Mouse (Mus musculus) frontal cortex, postnatal 10 days (tissue): ENCODE measurements around the gene Mfng.
A peak's percentile ranks its signal among the peaks of the same experiment; 100 is the strongest.

ENCODE experiments used
- DNase-seq, 2 experiments: peaks; one replicate each; pipeline ENCODE4 v3.0.0; 2022; ENCODE audit warnings: low spot score in 2 of 2, mixed read lengths in 1 of 2

The Mfng gene

DNA sequence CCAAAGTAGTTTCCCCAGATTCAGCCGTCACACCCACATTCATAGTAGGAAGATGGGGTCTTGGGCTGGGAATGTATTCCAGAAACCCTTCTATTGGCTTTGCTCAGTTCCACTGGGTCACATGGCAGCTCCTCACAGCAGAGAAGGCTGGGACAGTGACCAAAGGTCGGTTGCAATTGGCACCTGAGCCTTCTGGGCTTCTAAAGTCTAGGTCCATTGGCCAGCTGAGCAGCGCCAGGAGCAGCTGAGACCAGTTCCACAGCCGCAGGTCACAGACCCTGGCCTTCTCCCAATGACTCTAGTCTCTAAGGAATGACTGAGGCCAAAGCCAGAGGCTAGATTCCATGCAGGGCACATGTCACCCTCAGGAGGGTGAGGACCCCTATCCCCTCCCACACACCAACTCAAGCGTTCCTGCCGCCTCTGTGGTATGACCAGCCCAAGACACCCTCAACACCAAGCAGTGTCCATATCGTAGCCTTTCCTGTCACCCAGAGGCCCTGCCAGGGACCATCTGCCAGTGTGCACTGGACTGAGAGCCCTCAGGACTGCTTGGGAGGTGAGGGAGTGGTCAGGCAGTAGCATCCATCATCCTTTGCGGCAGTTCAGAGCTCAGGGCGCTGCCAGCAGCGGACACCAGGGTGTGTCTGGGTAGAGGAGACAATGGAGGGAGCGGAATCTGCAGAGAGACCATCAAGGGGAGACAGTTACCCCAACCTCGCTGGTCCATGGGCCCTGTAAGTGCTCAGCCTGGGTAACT is 17.1 kb downstream of the Mfng start:
- DNase-seq = no peak

DNA sequence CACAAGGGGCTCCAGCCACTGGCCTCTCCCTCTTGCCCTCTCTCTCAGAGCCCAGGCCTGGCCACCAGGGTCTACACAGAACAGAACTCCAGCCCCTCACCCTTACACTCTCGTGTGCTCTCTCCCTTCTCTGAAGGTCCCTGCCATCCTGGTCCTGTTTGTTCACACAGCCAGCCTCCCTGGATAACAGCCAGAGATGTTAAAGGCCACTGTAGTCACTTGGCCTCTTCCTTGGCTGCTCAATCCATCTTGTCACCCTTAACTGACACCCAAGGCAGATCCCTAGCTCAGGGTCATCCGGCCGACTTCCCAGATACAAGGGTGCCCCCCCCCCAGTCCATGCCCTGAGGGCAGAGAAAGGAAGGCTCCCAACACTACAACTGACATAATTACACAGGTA is 18.0 kb downstream of the Mfng start:
- no peak for DNase-seq

DNA sequence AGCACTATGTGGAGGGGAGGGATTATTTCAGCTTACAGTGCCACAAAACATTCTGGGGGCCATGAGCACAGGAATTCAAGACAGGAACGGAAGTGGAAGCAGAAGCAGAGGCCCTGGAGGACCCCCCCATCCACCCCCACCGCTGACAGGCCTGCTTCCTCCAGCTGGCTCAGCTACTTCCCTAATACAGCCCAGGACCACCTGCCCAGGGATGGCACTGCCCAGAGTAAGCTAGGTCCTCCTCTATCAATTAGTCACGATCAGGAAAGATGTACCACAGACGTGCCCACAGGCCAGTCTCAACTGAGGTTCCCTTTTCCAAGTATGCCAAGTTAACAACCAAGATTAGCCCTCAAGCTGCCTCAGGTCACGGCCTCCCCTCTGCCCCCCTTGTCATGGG is 19.1 kb downstream of the Mfng start:
- DNase-seq = no peak

DNA sequence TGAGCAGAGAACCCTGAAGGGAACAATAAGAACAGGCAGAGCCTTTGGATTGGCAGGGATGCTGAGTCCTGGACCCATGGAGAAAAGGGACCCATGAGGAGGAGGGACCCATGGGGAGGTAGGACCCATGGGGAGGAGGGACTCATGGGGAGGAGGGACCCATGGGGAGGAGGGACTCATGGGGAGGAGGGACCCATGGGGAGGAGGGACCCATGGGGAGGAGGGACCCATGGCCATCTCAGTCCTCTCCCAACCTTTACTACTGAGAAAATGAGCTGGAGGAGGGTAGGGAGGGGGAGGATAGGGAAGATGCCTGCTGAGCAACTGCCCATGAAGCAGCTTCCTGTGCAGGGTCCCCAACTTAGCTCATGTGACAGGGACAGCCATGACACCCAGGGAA is 20.3 kb downstream of the Mfng start:
- no peak for DNase-seq

DNA sequence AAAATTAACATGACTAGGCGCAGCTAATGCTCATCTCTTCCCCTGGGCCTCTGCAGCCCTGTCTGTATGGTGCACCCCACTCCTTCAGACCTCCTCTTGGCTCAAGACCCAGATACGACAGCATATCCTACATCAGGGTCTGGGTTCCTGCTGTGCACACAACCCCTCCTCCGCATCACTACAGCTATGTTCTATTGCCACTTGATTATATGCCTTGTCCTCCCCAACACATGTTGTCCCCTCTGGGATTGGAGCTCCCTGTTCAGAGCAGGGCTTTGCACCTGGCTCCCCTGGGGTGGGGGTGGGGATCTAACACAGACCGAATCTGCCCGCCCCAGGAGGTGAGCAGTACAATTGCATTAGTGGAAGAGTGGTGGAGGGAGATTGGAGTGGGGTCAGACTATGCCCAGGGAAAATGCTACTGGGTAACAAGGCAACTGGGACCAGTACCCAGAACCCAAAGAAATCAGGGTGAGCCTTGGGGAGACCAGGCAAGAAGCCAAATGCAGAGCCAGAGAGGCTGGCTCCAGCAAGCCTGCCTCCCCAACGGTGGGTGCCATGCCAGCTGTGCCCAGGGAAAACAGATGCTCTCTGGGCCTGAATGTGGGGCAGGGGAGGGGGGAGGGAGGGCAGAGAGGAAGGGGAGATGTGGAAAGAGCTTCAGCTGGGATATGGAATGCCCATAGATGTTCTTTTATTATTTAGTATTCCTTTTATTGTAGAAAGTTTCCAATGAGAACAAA is 22.5 kb downstream of the Mfng start:
- DNase-seq = no peak

DNA sequence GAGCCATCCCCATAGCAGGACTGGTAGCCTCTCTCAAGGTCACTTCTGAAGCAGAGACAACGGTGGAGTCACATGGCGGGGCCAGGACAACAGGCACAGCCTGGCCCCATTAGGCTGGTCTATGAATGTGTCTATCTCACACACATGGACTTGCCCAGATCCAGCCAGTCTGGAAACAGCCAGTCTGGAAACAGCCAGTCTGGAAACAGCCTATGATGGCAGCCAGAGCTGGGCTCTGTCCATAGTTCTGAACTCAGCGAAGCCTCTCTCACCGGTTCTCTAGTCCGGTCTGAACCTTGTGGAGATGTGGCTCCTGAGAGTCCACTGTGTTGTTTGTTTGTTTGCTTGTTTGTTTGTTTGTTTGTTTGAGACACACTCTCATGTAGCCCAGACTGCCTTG is 23.4 kb downstream of the Mfng start:
- no peak for DNase-seq

DNA sequence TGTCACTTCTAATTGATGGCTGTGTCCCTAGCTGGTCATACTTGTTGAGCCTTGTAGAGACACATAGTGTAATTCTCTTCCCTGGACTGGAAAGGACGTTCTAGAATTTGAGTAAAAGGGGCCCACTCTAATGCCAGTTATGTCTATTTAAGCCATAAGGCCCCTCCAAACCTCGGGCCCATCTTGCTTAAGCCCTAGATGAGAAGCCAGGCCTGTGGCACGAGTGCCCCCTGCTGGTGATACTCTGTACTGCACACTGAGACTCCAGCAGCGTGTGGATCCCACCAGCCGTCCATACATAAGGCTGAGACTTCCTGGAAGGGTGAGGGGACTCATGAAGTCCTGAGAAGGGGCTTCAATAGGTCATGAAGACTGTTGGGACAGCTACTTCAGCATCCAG is 29.1 kb downstream of the Mfng start:
- peak; percentile 57 to 85 for DNase-seq

DNA sequence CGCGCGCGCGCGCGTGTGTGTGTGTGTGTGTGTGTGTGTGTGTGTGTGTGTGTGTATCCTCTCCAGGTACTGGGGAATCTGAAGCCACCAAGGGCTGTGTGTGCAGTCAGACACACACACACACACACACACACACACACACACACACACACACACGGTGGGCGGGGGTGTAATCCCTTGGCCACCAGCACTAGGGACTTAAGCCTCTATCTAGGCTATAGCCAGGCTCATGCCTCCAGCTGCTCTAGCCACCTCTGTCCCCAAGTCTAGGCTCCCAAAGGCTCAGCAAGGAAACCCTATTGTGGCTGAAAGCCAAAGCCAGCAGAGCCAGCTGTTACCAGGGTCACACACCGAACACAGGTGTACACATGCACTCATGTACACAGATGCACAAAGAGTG is 30.4 kb downstream of the Mfng start:
- no peak for DNase-seq

DNA sequence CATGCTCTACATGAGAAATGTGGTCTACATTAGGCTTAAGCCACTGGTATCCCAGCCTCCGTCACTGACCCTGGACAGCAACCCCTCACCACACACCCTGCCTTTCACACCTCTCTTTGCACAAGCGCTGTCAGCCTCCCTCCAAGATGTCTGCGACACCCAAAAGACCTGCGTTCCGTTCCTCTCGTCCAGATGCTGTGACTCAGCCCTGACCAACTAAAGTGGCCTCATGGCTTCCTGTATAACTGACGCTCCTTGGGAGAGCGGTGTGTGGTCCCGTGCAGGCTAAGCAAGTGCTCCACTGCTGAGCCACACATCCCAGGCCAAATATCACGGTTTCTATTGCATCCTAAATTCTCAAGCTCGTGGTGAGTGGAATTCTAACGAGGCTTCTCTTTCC is 32.6 kb downstream of the Mfng start:
- no peak for DNase-seq

DNA sequence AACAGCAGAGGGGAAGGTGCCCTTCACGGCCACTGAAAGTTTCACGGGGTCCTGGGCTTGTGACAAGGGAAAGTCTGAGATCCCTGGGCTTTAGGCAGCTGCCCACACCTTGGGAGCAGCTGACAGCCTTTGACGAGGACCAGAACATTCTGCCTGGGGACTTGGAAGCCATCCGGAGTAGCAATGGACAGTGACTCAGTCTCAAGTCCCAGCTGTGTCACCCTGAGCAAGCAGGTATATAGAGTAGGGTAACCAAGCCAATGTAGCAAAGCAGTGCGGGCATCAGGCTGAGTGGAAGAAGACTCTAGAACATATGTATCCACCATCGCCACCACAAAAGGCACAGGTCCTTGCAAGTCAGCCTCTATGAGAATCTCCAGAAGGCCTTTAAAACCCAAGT is 36.1 kb downstream of the Mfng start:
- no peak for DNase-seq

DNA sequence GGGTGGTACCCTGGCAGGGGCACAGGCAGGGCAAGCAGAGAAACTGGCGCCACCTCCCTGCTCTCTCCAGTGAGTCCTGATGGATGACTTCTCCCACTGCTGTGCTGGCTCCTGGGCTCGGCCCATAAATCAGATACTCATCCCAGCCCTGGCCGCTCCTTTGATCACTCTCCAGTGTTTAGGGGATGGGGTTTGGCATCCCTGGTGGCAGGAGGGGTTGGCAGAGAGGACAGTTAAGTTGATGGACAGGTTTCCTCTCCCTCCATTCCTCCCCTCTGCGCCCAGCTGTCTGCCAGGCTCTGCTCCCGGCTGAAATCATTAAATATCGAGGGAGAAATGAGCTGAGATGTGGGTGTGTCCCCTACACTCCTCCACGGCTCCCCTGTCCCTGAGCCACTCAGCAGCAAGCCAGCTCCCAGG is 36.6 kb downstream of the Mfng start:
- no peak for DNase-seq

DNA sequence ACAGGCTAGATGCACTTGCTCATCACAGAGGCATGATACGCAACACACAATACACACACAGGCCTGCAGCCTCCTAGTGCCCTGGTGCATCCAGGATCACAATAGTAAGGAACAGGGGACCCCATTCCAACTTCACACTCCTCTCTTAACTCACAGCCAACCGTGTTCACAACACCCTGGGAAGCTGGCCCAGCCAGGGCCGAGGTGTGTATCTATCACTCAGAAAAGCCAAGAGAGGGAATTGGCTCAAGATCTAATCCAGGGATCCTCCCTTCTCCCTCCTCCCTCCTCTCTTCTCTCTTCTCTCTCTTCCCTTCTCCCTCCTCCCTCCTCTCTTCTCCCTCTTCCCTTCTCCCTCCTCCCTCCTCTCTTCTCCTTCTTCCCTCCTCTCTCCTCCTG is 37.1 kb downstream of the Mfng start:
- no peak for DNase-seq

DNA sequence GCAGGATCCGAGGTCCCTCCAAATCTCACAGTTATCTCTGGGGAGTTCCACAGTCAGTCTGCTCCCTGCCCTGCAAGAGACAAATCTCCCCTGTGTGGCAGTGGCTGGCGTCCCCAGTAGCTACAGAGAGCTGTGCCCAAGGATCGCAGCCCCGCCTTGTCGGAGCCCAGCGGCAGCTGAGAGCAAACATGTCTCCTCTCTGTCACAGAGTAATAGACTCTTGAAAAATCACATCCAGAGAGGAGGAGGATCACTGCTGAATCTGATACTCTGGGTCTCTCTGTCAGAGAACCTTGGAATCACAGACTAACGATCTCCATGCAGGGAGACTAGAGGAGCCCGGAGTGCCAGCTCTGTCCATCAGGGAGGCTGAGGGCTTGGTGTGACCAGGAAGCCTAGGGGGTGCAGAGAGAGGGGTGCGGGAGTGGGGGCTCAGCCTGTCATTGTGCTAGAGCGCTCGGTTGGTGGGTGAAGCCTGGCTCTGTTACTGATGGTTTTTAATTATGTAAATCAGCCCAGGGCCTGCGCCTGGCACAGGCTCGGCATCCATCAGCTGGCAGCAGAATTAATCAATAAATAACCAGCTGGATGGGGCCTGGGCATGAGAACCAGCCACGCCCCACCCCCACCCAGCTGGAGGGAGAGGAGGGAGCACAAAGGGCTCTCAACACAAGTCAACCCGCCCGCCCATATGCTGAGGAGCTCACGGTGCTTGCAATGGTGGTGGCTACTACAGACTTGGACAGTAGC is 37.7 kb downstream of the Mfng start:
- no peak for DNase-seq

DNA sequence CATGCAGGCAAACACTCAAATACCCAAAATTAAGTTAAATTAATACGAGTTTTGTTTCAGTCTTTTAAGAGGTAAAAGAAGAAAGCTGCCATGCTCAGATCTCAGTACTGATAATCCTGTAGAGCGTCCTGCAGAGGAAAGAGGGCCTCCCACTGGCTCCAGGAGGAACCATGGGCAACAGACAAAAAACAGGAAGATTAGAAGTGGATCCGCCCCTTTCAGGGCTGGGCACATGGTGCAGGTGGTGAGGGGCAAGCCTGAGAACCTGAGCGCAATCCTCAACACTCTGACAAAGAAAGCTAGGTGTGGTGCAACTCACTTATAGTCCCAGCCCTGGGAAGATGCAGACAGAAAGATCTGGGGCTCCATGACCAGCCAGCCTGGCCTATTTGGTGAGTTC is 41.4 kb downstream of the Mfng start:
- no peak for DNase-seq

DNA sequence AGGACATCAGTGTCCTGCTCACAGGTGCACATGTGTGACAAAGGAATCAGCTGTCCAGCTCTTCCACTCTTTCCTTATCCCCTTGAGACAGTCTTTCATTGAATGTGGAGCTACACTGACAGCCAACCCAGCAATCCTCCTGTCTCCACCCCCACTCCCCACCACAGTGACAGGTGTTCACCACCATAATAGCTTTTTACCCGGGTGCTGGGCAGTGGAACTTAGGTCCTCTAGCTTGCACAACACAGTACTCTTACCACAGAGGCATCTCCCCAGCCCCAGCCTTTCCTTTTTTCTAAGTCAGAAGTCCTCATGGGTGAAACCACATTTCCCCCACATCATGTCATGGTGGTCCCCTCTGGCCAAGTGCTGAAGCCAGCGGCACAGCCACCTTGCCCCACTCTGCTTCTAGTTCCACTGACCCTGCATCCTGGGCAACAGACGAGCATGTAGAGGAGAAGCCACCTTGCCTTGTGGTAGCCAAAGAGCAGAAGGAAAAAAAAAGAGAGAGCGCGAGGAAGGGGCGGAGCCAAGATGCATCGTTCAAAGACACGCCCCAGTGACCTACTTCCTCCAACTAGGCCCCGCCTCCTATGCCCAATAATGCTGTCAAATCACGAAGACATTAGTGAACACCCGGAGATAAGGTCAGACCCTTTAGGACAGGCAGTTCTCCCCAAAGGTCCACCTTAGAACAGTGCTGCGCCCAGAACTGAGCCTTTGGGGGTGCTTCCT is 42.8 kb downstream of the Mfng start:
- no peak for DNase-seq

DNA sequence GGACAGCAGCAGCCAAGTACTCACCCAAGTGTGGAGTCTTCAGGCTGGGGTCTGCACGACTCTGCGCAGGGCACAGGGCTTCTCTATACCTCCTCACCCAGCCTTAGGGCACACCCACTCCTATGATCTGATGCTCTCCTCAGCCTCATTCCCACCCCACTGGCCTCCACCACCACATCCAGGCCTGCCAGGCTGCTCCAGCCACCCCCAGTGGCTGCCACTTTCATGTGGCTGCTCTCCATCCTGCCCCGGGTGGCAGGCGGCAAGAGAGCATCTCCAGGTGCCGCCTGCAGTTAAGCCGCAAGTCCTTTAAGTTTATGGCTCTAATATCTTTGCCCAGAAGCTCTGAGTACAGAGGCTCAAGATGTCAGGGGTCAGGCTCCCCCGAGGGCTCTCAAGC is 46.6 kb downstream of the Mfng start:
- no peak for DNase-seq

DNA sequence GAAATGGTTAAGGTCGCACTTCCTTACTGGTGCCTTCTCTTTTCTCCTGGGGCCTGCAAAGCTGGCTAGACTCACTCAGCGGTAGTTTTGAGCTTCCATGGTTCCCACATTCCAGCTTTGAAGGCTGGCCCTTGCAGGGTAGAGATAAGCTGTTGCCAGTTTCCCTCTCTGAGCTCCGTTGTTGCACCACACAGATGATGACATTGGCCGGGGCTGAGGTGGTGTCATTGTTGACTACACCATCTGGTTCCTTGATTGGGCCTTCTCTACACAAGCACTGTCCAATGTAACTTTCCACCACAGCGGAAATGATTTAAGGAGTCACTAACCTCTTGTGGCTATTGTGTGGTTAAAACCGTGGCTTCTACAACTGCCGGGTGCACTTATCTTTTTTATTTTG is 52.7 kb downstream of the Mfng start:
- no peak for DNase-seq

DNA sequence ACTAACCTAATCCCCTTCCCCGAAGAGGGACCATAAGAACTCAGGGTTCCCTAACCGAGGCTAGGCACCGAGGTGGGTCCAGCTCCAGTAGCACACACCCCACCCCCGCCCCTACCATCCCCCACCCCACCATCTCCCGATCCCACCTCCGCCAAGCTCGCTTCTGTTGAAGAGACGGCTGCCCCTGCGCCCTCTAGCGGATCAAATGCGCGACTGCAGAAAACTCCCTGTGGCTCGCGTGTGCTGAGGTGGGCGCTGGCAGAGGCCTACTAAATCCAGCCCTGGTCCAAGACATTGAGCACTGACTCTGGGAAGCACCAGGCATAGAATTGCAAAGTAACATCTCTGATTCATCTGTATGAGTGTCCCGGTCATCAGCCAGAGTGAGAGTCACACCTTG is 53.2 kb downstream of the Mfng start:
- peak in 1 of 2 experiments; percentile 77 for DNase-seq

DNA sequence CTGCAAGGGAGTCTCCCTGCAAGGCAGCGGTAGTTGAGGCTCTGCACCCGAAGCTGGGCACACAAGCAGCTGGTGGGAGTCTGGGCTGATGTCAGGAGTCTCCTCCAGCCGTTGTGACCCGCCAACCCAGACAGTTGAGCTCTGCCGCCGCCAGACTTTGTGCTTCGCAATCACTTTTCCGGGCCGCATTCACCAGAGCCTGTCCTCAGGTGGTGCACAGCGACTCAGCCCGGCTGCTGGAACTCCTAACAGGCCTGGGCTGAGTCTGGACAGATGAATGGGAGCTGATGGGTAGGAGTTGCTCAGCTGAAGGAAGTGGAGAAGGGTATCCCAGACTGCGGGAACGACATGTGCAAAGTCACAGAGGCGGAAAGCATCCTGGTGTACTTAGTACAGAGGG is 53.9 kb downstream of the Mfng start:
- DNase-seq = no peak

DNA sequence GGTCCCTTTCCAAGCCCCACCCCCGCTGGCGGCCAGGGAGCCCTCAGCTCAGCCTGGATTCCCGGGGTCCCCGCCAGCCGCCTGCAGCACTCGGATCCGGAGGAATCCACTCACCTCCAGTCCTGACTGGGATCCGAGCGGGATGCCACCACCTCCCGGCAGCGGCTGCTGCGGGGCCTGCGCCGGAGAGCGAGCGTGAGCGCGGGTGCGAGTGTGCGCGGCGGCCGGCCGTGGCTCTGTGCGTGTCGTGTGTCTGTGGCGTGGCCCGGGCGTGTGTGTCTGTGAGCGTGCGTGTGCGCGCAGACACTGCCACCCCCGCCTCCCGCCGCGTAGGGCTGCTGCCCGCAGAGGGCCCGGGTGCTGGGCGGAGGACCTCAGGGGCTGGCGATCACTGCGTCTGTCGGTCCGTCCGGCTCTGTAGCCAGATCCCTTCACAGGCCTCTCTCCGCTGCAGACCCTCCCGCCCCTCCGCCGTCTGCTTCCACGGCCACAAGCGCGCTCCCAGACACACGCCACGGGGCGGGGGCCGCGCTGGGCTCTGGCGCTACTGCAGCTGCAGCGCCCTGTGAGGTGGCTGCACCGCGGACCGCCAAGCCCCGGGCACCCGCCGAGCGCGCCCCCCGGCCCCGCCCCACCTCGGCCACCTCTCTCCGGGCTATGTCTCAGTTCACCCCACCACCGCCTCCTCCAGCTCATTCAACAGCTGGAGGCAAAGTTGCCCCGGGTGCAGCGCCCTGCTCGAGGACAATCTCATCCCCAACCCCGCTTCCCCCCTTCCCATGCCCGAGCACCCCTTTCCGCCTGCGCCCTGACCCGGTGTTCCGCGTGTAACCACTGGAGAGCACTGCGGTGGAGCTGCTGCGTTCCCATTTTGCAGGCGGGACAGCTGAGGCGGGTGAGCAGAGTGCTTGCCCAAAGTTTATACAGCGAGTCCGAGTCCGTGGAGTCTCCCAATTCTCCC is 54.7 kb downstream of the Mfng start, which contains the start of gene Elfn2:
Elfn2 (minus strand) TSS at position 482 of the 961 bp plus-strand sequence.
- peak in 1 of 2 experiments; percentile 63 for DNase-seq

DNA sequence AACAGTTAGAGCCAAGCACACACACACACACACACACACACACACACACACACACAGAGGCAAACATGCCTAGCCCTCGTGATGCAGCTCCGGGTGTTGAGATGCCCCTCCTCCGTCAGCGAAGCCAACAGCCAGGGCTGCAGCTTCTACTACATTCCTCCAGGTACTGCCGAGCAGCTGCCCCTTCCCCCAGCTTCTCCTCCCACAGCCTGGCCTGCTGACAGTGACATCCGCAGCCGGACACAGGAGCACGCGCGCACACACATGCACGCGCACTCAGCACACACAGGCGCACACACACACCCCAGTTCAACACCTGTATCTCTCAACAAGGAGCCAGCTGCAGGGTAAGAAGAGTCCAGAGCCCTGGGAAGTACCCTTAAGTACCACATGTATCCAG is 56.3 kb downstream of the Mfng start:
- DNase-seq = no peak
